Mouse (Mus musculus): Measurements from ENCODE around the gene Htra2. TPM values are rescaled to one million over a fixed set of nuclear protein-coding genes. Genes with fewer than 3 reads are reported as not detected.

Gene Htra2
- polyA plus RNA-seq, 1 experiment from 2014 or later: 32.9 TPM

DNA sequence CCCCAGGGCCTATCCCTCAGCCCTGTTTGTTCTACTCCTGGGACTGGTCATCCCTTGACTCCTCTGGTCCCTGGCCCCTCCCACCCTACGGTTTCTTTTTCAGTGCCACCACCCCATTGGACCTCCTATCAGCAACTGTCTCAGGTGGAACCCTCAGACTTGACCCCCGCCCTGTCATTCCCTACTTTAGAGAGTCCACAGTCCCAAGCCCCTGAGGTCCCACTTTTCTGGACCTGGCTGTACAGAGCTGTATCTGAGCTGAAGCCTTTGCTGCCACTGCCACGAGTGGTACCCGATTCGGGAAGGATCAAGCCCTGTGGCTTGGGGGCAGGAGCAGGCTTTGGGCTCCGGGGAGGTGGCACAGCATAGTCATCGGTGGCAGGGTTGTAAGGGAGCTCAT, 24.0 kb downstream of the Htra2 start:
- no peak for ATAC-seq
- H3K9ac ChIP-seq (ENCODE audit: low read length): no peak overlapping the region
- no peak overlapping the region for H3K4me3 ChIP-seq (ENCODE audit: low read depth, low read length)
- no peak overlapping the region for H3K27ac ChIP-seq (ENCODE audit: low read depth, low read length)
- no peaks in the 10 kb centered on the region for H3K36me3 ChIP-seq (ENCODE audit: control insufficient read depth, insufficient read depth, low read length)
- no peak overlapping the region for H3K4me2 ChIP-seq (ENCODE audit: low read length)
- H3K9me3 ChIP-seq (replicated peaks; ENCODE audit: control insufficient read depth, low read length): no peaks in the 10 kb centered on the region
- 59% methylated on average over 7 of the region's 7 CpGs for WGBS
- peaks cover 10% of the 10 kb centered on the region; the same call in 1 of the 2 replicates for H3K4me1 ChIP-seq (ENCODE audit: control insufficient read depth, insufficient read depth, low read length)
- DNase-seq (ENCODE audit: low spot score): no peak
- H3K27me3 ChIP-seq (replicated peaks; ENCODE audit: control insufficient read depth, insufficient read depth, low read length): peaks cover 11% of the 10 kb centered on the region

DNA sequence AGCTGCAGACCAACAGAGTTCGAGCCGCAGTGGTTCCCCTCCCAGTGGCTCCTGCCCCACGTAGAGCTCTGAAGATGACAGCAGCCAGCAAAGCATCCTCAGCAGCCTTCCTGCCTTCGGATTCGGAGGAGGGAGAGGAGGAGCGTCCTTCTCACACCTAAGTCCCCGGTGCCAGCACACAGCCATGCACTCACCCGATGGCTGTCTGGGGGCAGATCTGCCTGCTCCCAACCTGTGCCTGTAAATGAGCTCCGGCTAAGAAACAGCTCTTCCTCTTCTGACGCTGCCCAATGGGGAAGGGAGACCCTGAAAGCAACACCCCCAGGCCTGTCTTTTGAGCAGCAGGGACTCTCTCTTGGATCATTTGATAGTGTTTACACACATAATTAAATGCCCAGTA, 25.3 kb downstream of the Htra2 start:
- WGBS: 20% methylated on average over 10 of the region's 10 CpGs
- H3K9ac ChIP-seq (ENCODE audit: low read length): no peak overlapping the region
- no peaks in the 10 kb centered on the region for H3K36me3 ChIP-seq (ENCODE audit: control insufficient read depth, insufficient read depth, low read length)
- H3K4me2 ChIP-seq (ENCODE audit: low read length): no peak overlapping the region
- no peak overlapping the region for H3K4me3 ChIP-seq (ENCODE audit: low read depth, low read length)
- H3K9me3 ChIP-seq (replicated peaks; ENCODE audit: control insufficient read depth, low read length): no peaks in the 10 kb centered on the region
- peaks cover 10% of the 10 kb centered on the region; the same call in 1 of the 2 replicates for H3K4me1 ChIP-seq (ENCODE audit: control insufficient read depth, insufficient read depth, low read length)
- ATAC-seq: no peak
- peaks cover 11% of the 10 kb centered on the region for H3K27me3 ChIP-seq (replicated peaks; ENCODE audit: control insufficient read depth, insufficient read depth, low read length)
- no peak overlapping the region for H3K27ac ChIP-seq (ENCODE audit: low read depth, low read length)
- no peak for DNase-seq (ENCODE audit: low spot score)

DNA sequence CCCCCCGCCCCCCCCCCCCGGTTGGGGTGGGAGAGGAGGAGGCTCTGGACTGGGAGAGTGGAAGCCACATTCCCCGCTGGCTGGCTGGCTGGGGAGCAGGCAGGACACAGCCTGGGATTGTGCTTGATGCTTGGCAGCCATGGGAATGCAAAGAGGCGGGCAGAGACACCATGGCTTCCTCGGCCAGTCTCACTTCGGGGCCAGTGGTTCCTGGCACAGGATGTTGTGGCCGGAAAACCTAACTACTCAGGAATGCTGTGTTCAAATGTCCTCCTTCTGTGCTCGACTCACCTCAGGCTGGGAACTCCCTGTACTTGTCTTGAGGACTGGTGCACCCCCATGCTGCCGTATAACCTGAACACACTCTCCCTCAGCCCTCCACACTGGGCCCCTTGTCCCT, 27.4 kb downstream of the Htra2 start:
- DNase-seq (ENCODE audit: low spot score) (no peak), ATAC-seq (no peak)
- 57% methylated on average over 7 of the region's 9 CpGs for WGBS
- no peak overlapping the region for H3K4me2 ChIP-seq (ENCODE audit: low read length)
- no peaks in the 10 kb centered on the region for H3K9me3 ChIP-seq (replicated peaks; ENCODE audit: control insufficient read depth, low read length)
- no peak overlapping the region for H3K4me3 ChIP-seq (ENCODE audit: low read depth, low read length)
- no peak overlapping the region for H3K9ac ChIP-seq (ENCODE audit: low read length)
- H3K36me3 ChIP-seq (ENCODE audit: control insufficient read depth, insufficient read depth, low read length): no peaks in the 10 kb centered on the region
- no peak overlapping the region for H3K27ac ChIP-seq (ENCODE audit: low read depth, low read length)
- H3K27me3 ChIP-seq (replicated peaks; ENCODE audit: control insufficient read depth, insufficient read depth, low read length): peaks cover 8% of the 10 kb centered on the region
- 0 out of 2 replicates have a peak, but pooled peaks cover 3% of the 10 kb centered on the region for H3K4me1 ChIP-seq (ENCODE audit: control insufficient read depth, insufficient read depth, low read length)

DNA sequence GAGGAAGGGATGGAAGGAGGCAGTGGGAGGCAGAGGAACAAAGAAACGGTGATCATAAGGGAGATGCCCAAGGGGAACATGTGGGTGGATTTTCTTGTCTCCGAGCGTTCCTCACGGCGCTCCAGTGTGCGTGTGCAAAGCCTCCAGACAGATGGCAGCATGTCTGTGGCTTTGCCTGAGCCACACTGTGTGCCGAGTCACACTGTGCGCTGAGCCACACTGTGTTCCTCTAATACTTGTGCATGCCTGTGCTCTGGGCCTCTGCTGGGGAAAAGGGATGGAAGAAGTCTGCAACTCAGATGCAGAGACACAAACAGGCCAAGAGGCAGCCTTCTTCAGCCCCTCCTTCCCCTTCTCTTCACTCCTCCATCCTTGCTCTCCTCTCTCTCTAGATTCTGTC, 27.8 kb downstream of the Htra2 start:
- Histone ChIP-seq H3K27me3 (replicated peaks; ENCODE audit: control insufficient read depth, insufficient read depth, low read length) (peaks cover 7% of the 10 kb centered on the region), H3K36me3 (ENCODE audit: control insufficient read depth, insufficient read depth, low read length) (no peaks in the 10 kb centered on the region), H3K27ac (ENCODE audit: low read depth, low read length) (no peak overlapping the region), H3K9me3 (replicated peaks; ENCODE audit: control insufficient read depth, low read length) (no peaks in the 10 kb centered on the region), H3K9ac (ENCODE audit: low read length) (no peak overlapping the region), H3K4me3 (ENCODE audit: low read depth, low read length) (no peak overlapping the region), H3K4me2 (ENCODE audit: low read length) (no peak overlapping the region), H3K4me1 (ENCODE audit: control insufficient read depth, insufficient read depth, low read length) (0 out of 2 replicates have a peak, but pooled peaks cover under 1% of the 10 kb centered on the region)
- 69% methylated on average over 8 of the region's 8 CpGs for WGBS
- ATAC-seq (no peak), DNase-seq (ENCODE audit: low spot score) (no peak)

DNA sequence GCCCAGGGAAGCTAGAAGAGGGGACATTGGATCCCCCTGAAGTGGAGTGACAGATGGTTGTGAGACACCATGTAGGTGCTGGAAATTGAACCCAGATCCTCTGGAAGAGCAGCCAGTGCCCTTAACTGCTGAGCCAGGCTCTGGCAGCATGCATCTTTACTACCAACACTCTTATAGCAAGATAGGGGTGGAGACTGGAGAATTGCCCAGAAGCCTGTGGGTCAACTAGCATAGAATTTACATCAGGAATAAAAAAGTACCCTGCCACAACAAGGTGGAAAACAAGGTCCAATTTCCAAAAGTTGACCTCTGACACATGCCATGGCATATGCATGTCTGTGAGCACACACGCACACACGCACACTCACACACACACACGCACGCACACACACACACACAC, 29.9 kb downstream of the Htra2 start:
- Histone ChIP-seq H3K9me3 (replicated peaks; ENCODE audit: control insufficient read depth, low read length) (no peaks in the 10 kb centered on the region), H3K36me3 (ENCODE audit: control insufficient read depth, insufficient read depth, low read length) (no peaks in the 10 kb centered on the region), H3K4me1 (ENCODE audit: control insufficient read depth, insufficient read depth, low read length) (no peaks in the 10 kb centered on the region), H3K9ac (ENCODE audit: low read length) (no peak overlapping the region), H3K27me3 (replicated peaks; ENCODE audit: control insufficient read depth, insufficient read depth, low read length) (no peaks in the 10 kb centered on the region), H3K4me3 (ENCODE audit: low read depth, low read length) (no peak overlapping the region), H3K4me2 (ENCODE audit: low read length) (no peak overlapping the region), H3K27ac (ENCODE audit: low read depth, low read length) (no peak overlapping the region)
- 97% methylated on average over 4 of the region's 4 CpGs for WGBS
- DNase-seq (ENCODE audit: low spot score): no peak
- ATAC-seq: no peak

DNA sequence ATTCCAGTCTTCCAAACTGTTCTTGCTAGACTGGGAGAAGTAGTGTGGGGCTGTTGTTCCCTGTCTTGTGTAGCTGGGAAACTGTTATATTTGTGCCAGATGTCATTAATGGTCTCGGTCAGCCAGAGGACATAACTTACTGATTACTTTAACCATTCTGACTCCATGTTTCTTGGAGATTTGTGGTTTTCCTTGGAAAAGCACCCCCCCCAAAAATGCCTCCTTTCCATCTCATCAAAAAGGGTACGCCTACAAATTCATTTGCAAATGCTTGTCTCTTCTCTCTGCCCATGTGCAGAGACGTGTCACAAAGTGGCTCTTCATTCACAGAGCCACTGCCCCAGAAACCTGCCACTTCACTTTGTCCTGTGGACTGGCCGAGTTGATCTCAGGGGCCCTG, 30.7 kb downstream of the Htra2 start:
- no peaks in the 10 kb centered on the region for H3K27me3 ChIP-seq (replicated peaks; ENCODE audit: control insufficient read depth, insufficient read depth, low read length)
- H3K4me1 ChIP-seq (ENCODE audit: control insufficient read depth, insufficient read depth, low read length): no peaks in the 10 kb centered on the region
- H3K4me3 ChIP-seq (ENCODE audit: low read depth, low read length): no peak overlapping the region
- ATAC-seq (no peak), DNase-seq (ENCODE audit: low spot score) (no peak)
- H3K36me3 ChIP-seq (ENCODE audit: control insufficient read depth, insufficient read depth, low read length): no peaks in the 10 kb centered on the region
- H3K27ac ChIP-seq (ENCODE audit: low read depth, low read length): no peak overlapping the region
- WGBS: 72% methylated on average over 4 of the region's 4 CpGs
- no peak overlapping the region for H3K4me2 ChIP-seq (ENCODE audit: low read length)
- H3K9ac ChIP-seq (ENCODE audit: low read length): no peak overlapping the region
- H3K9me3 ChIP-seq (replicated peaks; ENCODE audit: control insufficient read depth, low read length): no peaks in the 10 kb centered on the region

DNA sequence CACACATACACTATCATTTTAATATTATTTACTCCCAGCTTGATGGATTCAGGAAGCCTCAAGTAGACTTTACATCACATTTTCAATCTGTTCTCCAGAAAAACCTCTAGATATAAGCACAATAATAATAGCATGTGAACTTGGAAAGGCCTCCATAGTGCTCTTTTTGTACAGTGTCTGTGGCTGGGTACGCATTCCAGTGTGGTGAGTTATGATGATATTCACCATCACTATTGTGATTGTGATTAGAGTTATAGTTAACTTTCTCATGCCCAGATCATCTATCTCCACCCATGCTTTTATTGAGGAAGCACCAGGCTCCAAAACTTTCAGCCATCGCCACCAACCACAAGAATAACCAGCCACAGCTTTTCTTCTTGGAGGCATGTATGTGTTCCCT, 31.3 kb downstream of the Htra2 start:
- no peak overlapping the region for H3K4me2 ChIP-seq (ENCODE audit: low read length)
- 90% methylated on average over 2 of the region's 2 CpGs for WGBS
- no peak overlapping the region for H3K4me3 ChIP-seq (ENCODE audit: low read depth, low read length)

DNA sequence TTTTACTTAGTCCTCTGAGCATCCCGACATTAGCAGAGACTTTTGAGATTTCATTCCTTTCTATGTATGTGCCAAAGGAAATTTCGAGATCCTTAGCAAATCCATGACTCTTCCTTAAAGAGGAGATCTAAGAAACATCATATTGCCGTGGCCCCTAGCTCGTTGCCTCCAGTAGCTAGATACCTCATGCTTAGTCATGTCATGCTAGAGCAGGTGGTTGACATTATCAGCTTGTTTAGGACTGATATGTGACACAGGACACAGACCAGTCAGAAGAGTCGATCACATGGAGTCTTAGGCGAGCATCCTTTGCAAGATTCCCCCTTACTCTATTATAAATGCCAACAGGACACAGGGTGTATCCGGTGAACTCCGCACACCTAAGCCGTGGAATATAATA, 32.1 kb downstream of the Htra2 start:
- H3K9ac ChIP-seq (ENCODE audit: low read length): no peak overlapping the region
- DNase-seq (ENCODE audit: low spot score) (no peak), ATAC-seq (no peak)
- H3K4me1 ChIP-seq (ENCODE audit: control insufficient read depth, insufficient read depth, low read length): no peaks in the 10 kb centered on the region
- no peaks in the 10 kb centered on the region for H3K27me3 ChIP-seq (replicated peaks; ENCODE audit: control insufficient read depth, insufficient read depth, low read length)
- no peaks in the 10 kb centered on the region for H3K9me3 ChIP-seq (replicated peaks; ENCODE audit: control insufficient read depth, low read length)
- H3K36me3 ChIP-seq (ENCODE audit: control insufficient read depth, insufficient read depth, low read length): no peaks in the 10 kb centered on the region
- H3K27ac ChIP-seq (ENCODE audit: low read depth, low read length): no peak overlapping the region
- 85% methylated on average over 9 of the region's 9 CpGs for WGBS
- H3K4me3 ChIP-seq (ENCODE audit: low read depth, low read length): no peak overlapping the region
- H3K4me2 ChIP-seq (ENCODE audit: low read length): no peak overlapping the region

More for the DNA sequence above, 31.3 kb downstream of the Htra2 start:
- no peaks in the 10 kb centered on the region for H3K9me3 ChIP-seq (replicated peaks; ENCODE audit: control insufficient read depth, low read length)
- no peak for ATAC-seq
- no peak overlapping the region for H3K9ac ChIP-seq (ENCODE audit: low read length)
- no peaks in the 10 kb centered on the region for H3K27me3 ChIP-seq (replicated peaks; ENCODE audit: control insufficient read depth, insufficient read depth, low read length)
- H3K4me1 ChIP-seq (ENCODE audit: control insufficient read depth, insufficient read depth, low read length): no peaks in the 10 kb centered on the region
- no peak overlapping the region for H3K27ac ChIP-seq (ENCODE audit: low read depth, low read length)
- no peaks in the 10 kb centered on the region for H3K36me3 ChIP-seq (ENCODE audit: control insufficient read depth, insufficient read depth, low read length)
- no peak for DNase-seq (ENCODE audit: low spot score)

DNA sequence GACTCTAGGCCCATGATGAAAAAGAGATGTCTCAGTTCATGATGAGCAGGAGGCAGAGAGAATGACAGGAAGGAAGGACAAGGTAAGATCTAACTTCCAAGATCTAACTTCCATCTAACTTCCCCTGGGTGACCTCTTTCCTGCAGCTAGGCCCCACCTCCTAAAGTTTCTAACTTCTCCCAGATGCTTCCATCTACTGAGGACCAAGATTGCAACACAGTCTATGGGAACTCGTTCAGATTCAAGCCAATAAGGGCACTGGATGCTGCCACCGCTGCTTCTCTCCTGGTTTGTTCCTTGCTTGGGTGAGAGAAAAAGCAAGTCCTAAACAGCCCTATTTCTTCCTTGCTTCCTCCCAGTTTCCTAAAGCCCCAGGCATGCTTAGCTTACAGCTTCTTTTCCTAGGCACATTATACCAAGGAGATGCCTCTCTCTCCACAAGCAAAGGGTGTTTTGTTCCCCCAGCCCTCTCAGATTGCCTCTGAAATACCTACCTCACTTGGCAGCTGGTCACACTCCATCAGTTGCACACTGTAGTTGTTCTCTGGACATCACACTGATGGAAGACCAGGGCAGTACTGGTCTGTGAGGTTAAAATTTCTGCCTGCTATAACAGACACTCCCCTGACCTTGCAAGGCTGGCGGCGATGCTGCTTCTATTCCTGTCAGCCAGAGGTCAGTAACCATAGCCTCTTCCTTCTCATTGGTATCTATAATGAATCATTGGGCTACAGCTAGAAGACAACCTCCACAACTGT, 34.1 kb downstream of the Htra2 start:
- Histone ChIP-seq H3K36me3 (ENCODE audit: control insufficient read depth, insufficient read depth, low read length) (no peaks in the 10 kb centered on the region), H3K9me3 (replicated peaks; ENCODE audit: control insufficient read depth, low read length) (no peaks in the 10 kb centered on the region), H3K9ac (ENCODE audit: low read length) (no peak overlapping the region), H3K27ac (ENCODE audit: low read depth, low read length) (no peak overlapping the region), H3K4me2 (ENCODE audit: low read length) (no peak overlapping the region), H3K27me3 (replicated peaks; ENCODE audit: control insufficient read depth, insufficient read depth, low read length) (no peaks in the 10 kb centered on the region), H3K4me3 (ENCODE audit: low read depth, low read length) (no peak overlapping the region), H3K4me1 (ENCODE audit: control insufficient read depth, insufficient read depth, low read length) (no peaks in the 10 kb centered on the region)
- ATAC-seq (no peak), DNase-seq (ENCODE audit: low spot score) (no peak)
- 79% methylated on average over 4 of the region's 4 CpGs for WGBS

All from forebrain, embryonic 14.5 days (tissue).